Mouse (Mus musculus): ENCODE results near the gene Tcf19. TPM values are rescaled to one million over a fixed set of nuclear protein-coding genes. Genes with fewer than 3 reads are reported as not detected.
A peak's percentile ranks its signal among the peaks of the same experiment; 100 is the strongest.

The Tcf19 gene
- 9.6 and 11.5 TPM in 2 replicates for polyA plus RNA-seq (2012; rRNA removed)

GRCm38 (mm10) chr17:35516652-35517500, at the start of gene Tcf19, which contains the start of gene Cchcr1:
Tcf19 (minus strand) TSS chr17:35516824.
Cchcr1 (plus strand) TSS chr17:35517100.
- DNase-seq (ENCODE audit: low spot score), result peak; percentile 94

GRCm38 (mm10) chr17:35558216-35558615, 41.6 kb upstream of the Tcf19 start:
- DNase-seq (ENCODE audit: low spot score), result no peak

GRCm38 (mm10) chr17:35557351-35557750, 40.7 kb upstream of the Tcf19 start:
- DNase-seq (ENCODE audit: low spot score), result no peak

GRCm38 (mm10) chr17:35556812-35557211, 40.2 kb upstream of the Tcf19 start:
- no peak for DNase-seq (ENCODE audit: low spot score)

GRCm38 (mm10) chr17:35556186-35556765, 39.7 kb upstream of the Tcf19 start:
- DNase-seq (ENCODE audit: low spot score), result no peak

GRCm38 (mm10) chr17:35554761-35555397, 38.3 kb upstream of the Tcf19 start:
- no peak for DNase-seq (ENCODE audit: low spot score)

GRCm38 (mm10) chr17:35554321-35554720, 37.7 kb upstream of the Tcf19 start:
- no peak for DNase-seq (ENCODE audit: low spot score)

GRCm38 (mm10) chr17:35551881-35552414, 35.3 kb upstream of the Tcf19 start, which contains the start of gene Cdsn:
Cdsn (plus strand) TSS chr17:35552128.
- DNase-seq (ENCODE audit: low spot score), result no peak

- DNase-seq (ENCODE audit: low spot score), result no peak
Observed at GRCm38 (mm10) chr17:35550871-35551270, 34.2 kb upstream of the Tcf19 start.

GRCm38 (mm10) chr17:35550143-35550494, 33.5 kb upstream of the Tcf19 start:
- no peak for DNase-seq (ENCODE audit: low spot score)

GRCm38 (mm10) chr17:35549437-35550142, 33.0 kb upstream of the Tcf19 start:
- DNase-seq (ENCODE audit: low spot score), result peak; percentile 58

- no peak for DNase-seq (ENCODE audit: low spot score)
Observed at GRCm38 (mm10) chr17:35548636-35549035, 32.0 kb upstream of the Tcf19 start.

- DNase-seq (ENCODE audit: low spot score), result no peak
Observed at GRCm38 (mm10) chr17:35547465-35547864, 30.8 kb upstream of the Tcf19 start.

- DNase-seq (ENCODE audit: low spot score), result no peak
Observed at GRCm38 (mm10) chr17:35544680-35545079, 28.1 kb upstream of the Tcf19 start.

- DNase-seq (ENCODE audit: low spot score), result no peak
Observed at GRCm38 (mm10) chr17:35544001-35544400, 27.4 kb upstream of the Tcf19 start.

- no peak for DNase-seq (ENCODE audit: low spot score)
Observed at GRCm38 (mm10) chr17:35543412-35543861, 26.8 kb upstream of the Tcf19 start.

GRCm38 (mm10) chr17:35542761-35543411, 26.3 kb upstream of the Tcf19 start:
- DNase-seq (ENCODE audit: low spot score), result no peak

GRCm38 (mm10) chr17:35539540-35539939, 22.9 kb upstream of the Tcf19 start:
- DNase-seq (ENCODE audit: low spot score), result no peak

GRCm38 (mm10) chr17:35538476-35538875, 21.9 kb upstream of the Tcf19 start:
- DNase-seq (ENCODE audit: low spot score), result no peak

GRCm38 (mm10) chr17:35537421-35537820, 20.8 kb upstream of the Tcf19 start:
- no peak for DNase-seq (ENCODE audit: low spot score)

GRCm38 (mm10) chr17:35534343-35534742, 17.7 kb upstream of the Tcf19 start:
- DNase-seq (ENCODE audit: low spot score), result no peak

Data from urinary bladder, adult 2 months (tissue).